Mouse (Mus musculus) G1E (cell line): ENCODE results near the gene Zdhhc13.

Source experiments
- CTCF ChIP-seq: IDR thresholded peaks from 2 replicates; pipeline ENCODE4 v1.5.1; 2012; ENCODE audit warnings: low read depth, low read length, inconsistent platforms, mixed read lengths
- GATA1 ChIP-seq: IDR thresholded peaks from 2 replicates; pipeline ENCODE4 v1.6.1; 2012; ENCODE audit warnings: borderline replicate concordance, low read length, inconsistent platforms, mixed read lengths
- GATA2 ChIP-seq: IDR thresholded peaks from 2 replicates; pipeline ENCODE4 v1.6.1; 2012; ENCODE audit warnings: low read depth, low read length, inconsistent platforms, borderline replicate concordance
- POLR2AphosphoS5 ChIP-seq: IDR thresholded peaks from 2 replicates; pipeline ENCODE4 v1.6.1; 2012; ENCODE audit warnings: low read depth, low read length, inconsistent platforms; ENCODE audit not compliant: insufficient replicate concordance
- TAL1 ChIP-seq: conservative IDR thresholded peaks from 2 replicates; pipeline ENCODE4 v1.6.1; 2012; ENCODE audit warnings: low read depth, low read length, inconsistent platforms, mixed read lengths

DNA sequence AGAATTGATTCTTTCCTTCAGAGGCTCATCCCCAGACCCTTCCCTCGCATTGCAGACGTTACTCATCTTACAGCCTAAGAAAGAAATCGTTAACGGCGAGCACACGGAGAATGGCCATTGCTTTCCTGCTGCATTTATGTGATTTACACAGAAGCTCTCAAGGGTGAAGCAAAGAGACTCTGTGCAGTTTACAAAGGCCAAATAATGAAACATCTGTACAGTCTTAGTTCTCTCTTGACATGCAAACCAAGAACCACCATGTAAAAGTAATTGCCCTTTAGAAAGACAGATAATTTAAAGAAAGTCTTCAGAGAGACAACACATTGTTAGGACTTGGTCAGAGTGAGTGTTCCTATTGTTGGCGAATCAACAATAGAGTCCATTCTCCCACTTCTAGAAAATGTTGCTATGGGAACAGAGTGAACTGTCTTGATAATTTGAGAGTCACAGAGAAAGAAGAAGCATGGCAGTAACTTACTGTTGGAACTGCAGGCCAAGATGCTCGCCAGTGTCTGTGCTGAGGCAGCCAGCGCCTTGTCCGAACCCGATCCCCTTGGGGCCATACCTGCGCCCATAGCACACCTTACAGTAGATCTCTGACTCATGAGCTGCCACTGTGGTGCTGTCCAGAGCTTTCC lies 46.3 kb downstream of the Zdhhc13 start:
- TF ChIP-seq CTCF (no peak), GATA1 (no peak), TAL1 (no peak), GATA2 (no peak), POLR2AphosphoS5 (no peak)
